Mouse (Mus musculus): ENCODE results near the gene Gm5105. TPM values are rescaled to one million over a fixed set of nuclear protein-coding genes. Genes with fewer than 3 reads are reported as not detected.

Gm5105 gene
- polyA plus RNA-seq, 1 experiment from 2014 or later, result 0.26 TPM

DNA sequence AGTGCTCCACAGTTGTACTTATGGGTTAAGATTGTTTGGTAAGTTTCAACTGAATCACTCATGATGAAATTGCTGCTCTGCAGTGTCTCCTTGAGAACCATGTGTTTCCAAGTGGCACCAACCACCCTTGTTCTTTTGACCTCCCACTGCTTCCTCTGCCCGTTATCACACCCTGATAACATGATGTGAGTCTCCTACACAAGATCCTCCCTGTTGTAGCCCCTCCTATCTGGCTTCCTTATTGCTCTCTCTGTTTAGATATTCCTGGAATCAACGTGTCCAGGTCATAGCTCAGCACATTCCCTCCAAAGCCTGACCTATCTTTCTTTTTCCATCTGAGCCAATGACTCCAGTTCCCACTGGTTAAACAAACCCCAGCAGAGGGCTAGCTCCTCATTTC, 52.5 kb downstream of the Gm5105 start:
- Histone ChIP-seq H3K9ac (no peak overlapping the region), H3K27ac (replicated peaks) (no peak overlapping the region), H3K36me3 (no peaks in the 10 kb centered on the region), H3K4me2 (no peak overlapping the region), H3K4me3 (no peak overlapping the region), H3K4me1 (replicated peaks) (no peaks in the 10 kb centered on the region; the same call in 1 of the 2 replicates), H3K9me3 (no peaks in the 10 kb centered on the region), H3K27me3 (no peaks in the 10 kb centered on the region)
- 88% methylated on average over 2 of the region's 2 CpGs for WGBS
- ATAC-seq (ENCODE audit: low FRiP score, low read depth), result no peak

DNA sequence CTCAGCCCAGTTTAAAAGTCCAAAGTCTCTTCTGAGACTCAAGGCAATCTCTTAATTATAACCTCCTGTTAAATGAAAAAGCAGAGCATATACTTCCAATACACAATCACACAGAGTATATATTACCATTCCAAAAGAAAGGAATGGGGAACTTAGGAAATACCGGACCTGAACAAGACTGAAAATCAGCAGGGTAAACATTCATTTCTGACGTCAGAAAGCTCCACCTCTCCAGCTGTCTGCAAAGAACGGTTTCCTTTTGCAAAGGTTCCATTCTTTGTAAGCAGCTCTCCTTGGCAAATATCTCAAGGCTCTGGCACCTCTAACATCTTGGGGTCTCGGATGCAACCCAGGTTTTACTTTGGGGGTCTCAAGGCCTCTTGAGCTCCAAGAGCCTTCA, 54.8 kb downstream of the Gm5105 start:
- Histone ChIP-seq H3K27ac (replicated peaks) (no peak overlapping the region), H3K4me3 (no peak overlapping the region), H3K4me1 (replicated peaks) (no peaks in the 10 kb centered on the region; the same call in 1 of the 2 replicates), H3K36me3 (no peaks in the 10 kb centered on the region), H3K9ac (no peak overlapping the region), H3K9me3 (no peaks in the 10 kb centered on the region), H3K4me2 (no peak overlapping the region), H3K27me3 (no peaks in the 10 kb centered on the region)
- ATAC-seq (ENCODE audit: low FRiP score, low read depth), result no peak
- WGBS, result 65% methylated on average over 4 of the region's 4 CpGs

DNA sequence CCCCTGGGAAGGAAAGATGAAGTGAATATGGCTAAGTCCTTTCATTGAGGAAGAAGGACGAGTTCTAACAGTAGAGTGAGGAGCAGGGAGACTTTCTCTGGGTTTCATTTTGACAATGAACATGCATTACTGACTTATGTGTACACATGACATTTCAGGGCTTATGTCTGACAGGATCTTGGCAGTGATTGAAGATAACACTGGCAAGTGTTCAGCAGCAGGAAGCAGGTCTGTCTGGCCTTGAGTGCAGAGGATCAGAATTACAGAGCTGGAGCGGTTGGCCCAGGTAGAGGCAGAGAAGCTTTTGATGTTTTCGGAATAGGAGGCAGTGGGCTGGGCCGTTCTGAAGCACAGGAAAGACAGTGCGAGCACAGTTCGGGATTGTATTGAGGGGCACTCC, 59.0 kb downstream of the Gm5105 start:
- Histone ChIP-seq H3K9me3 (no peaks in the 10 kb centered on the region), H3K4me3 (no peak overlapping the region), H3K9ac (no peak overlapping the region), H3K36me3 (no peaks in the 10 kb centered on the region), H3K4me1 (replicated peaks) (no peaks in the 10 kb centered on the region), H3K4me2 (no peak overlapping the region), H3K27me3 (no peaks in the 10 kb centered on the region), H3K27ac (replicated peaks) (no peak overlapping the region)
- no peak for ATAC-seq (ENCODE audit: low FRiP score, low read depth)
- 83% methylated on average over 6 of the region's 6 CpGs for WGBS

DNA sequence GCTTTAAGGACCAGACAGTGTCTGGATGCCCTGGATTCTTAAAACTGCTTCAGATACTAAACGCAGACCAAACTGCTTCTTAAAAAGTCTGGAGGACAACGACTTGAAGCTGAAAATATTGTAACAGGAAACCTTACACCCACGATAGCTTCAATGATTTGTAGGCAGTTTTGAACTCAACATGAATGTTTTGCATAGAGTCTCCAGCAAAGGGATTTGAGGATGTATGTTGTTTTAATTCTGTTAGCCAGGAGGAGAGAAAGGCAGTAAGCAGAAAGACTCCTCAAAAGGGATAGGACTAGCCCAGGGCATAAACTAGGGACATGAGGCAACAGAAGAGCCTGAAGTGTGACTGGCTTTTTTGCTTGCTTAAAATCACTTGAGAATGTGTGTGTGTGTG, 60.3 kb downstream of the Gm5105 start:
- no peak for ATAC-seq (ENCODE audit: low FRiP score, low read depth)
- H3K27ac ChIP-seq (replicated peaks), result no peak overlapping the region
- no peak overlapping the region for H3K4me3 ChIP-seq
- no peaks in the 10 kb centered on the region for H3K27me3 ChIP-seq
- no peaks in the 10 kb centered on the region for H3K36me3 ChIP-seq
- no peak overlapping the region for H3K9ac ChIP-seq
- no peaks in the 10 kb centered on the region for H3K9me3 ChIP-seq
- H3K4me1 ChIP-seq (replicated peaks), result no peaks in the 10 kb centered on the region
- WGBS, result 85% methylated on average over 3 of the region's 3 CpGs
- H3K4me2 ChIP-seq, result no peak overlapping the region

DNA sequence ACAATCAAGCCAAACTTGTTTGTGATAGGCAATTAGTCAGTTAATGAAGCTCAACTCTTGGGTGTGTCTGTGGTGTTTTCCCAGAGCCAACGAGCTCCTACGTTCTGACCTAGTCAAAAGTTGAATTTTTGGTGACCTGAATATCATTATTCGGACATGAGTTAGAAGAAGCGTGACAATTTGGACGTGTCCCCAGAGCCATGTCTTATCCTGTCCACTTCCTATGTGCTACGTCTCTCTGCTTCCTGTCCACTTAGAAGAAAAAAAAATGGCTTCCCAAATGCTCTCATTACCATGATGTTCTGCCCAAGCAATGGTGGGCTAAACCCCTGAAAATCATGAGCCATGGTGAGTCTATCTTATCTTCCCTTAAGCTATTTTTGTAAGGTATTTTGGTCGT, 63.9 kb downstream of the Gm5105 start:
- no peaks in the 10 kb centered on the region for H3K27me3 ChIP-seq
- H3K4me3 ChIP-seq, result no peak overlapping the region
- WGBS, result 88% methylated on average over 7 of the region's 7 CpGs
- no peaks in the 10 kb centered on the region for H3K4me1 ChIP-seq (replicated peaks)
- no peaks in the 10 kb centered on the region for H3K36me3 ChIP-seq
- no peak overlapping the region for H3K4me2 ChIP-seq
- H3K27ac ChIP-seq (replicated peaks), result no peak overlapping the region
- H3K9ac ChIP-seq, result no peak overlapping the region
- H3K9me3 ChIP-seq, result no peaks in the 10 kb centered on the region
- no peak for ATAC-seq (ENCODE audit: low FRiP score, low read depth)

GRCm38 (mm10) chr3:138002545-138002944, 64.6 kb downstream of the Gm5105 start:
- Histone ChIP-seq H3K36me3 (no peaks in the 10 kb centered on the region), H3K4me2 (no peak overlapping the region), H3K9ac (no peak overlapping the region), H3K9me3 (no peaks in the 10 kb centered on the region), H3K4me3 (no peak overlapping the region), H3K4me1 (replicated peaks) (no peaks in the 10 kb centered on the region), H3K27ac (replicated peaks) (no peak overlapping the region), H3K27me3 (no peaks in the 10 kb centered on the region)
- 89% methylated on average over 6 of the region's 6 CpGs for WGBS
- no peak for ATAC-seq (ENCODE audit: low FRiP score, low read depth)

GRCm38 (mm10) chr3:138001865-138002264, 65.3 kb downstream of the Gm5105 start:
- WGBS, result 75% methylated on average over 4 of the region's 4 CpGs
- Histone ChIP-seq H3K36me3 (no peaks in the 10 kb centered on the region), H3K27ac (replicated peaks) (no peak overlapping the region), H3K27me3 (no peaks in the 10 kb centered on the region), H3K9ac (no peak overlapping the region), H3K9me3 (no peaks in the 10 kb centered on the region), H3K4me2 (no peak overlapping the region), H3K4me3 (no peak overlapping the region), H3K4me1 (replicated peaks) (no peaks in the 10 kb centered on the region)
- ATAC-seq (ENCODE audit: low FRiP score, low read depth), result no peak

GRCm38 (mm10) chr3:138000724-138001069, 66.5 kb downstream of the Gm5105 start:
- H3K36me3 ChIP-seq, result no peaks in the 10 kb centered on the region
- no peak overlapping the region for H3K27ac ChIP-seq (replicated peaks)
- H3K4me3 ChIP-seq, result no peak overlapping the region
- no peak for ATAC-seq (ENCODE audit: low FRiP score, low read depth)
- no peaks in the 10 kb centered on the region for H3K9me3 ChIP-seq
- WGBS, result 67% methylated on average over 4 of the region's 4 CpGs
- no peaks in the 10 kb centered on the region for H3K27me3 ChIP-seq
- no peak overlapping the region for H3K9ac ChIP-seq
- no peaks in the 10 kb centered on the region for H3K4me1 ChIP-seq (replicated peaks)
- no peak overlapping the region for H3K4me2 ChIP-seq

DNA sequence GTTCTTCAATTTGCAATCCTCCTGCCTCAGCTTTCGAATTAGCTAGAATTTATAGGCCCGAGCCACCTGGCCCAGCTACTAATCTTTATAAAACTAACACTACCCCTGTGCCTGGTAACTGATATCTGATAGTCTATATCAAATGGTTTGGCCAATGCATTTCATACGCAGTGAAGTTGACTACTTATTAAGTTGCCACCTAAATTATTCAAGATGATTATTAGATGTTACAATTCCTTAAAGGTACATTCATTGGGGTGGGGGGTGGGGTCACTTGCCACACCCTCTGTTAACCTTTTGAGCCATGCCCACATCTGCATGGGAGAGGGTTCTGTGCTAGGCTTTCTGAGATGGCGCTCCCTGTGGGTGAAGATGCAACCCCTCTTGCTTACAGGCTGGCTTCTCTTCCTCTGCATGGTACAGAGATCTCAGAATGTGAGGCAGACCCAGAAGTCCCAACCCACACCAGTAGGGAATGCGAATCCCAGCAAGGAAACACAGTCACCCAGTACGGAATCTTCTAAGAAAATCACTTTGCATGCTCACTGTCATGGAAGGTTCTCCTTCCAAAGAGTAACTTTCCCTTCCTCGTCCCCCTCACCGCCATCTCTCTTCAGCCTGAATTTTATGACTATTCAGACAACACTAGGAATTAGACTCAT, 67.0 kb downstream of the Gm5105 start:
- H3K4me2 ChIP-seq, result no peak overlapping the region
- H3K9me3 ChIP-seq, result no peaks in the 10 kb centered on the region
- ATAC-seq (ENCODE audit: low FRiP score, low read depth), result no peak
- H3K36me3 ChIP-seq, result no peaks in the 10 kb centered on the region
- WGBS, result 93% methylated on average over 8 of the region's 8 CpGs
- no peak overlapping the region for H3K4me3 ChIP-seq
- H3K27me3 ChIP-seq, result no peaks in the 10 kb centered on the region
- no peak overlapping the region for H3K27ac ChIP-seq (replicated peaks)
- no peaks in the 10 kb centered on the region for H3K4me1 ChIP-seq (replicated peaks)
- H3K9ac ChIP-seq, result no peak overlapping the region

GRCm38 (mm10) chr3:137999224-137999790, 67.9 kb downstream of the Gm5105 start:
- Histone ChIP-seq H3K9me3 (no peaks in the 10 kb centered on the region), H3K9ac (no peak overlapping the region), H3K27ac (replicated peaks) (no peak overlapping the region), H3K4me3 (no peak overlapping the region), H3K36me3 (no peaks in the 10 kb centered on the region), H3K4me2 (no peak overlapping the region), H3K4me1 (replicated peaks) (no peaks in the 10 kb centered on the region), H3K27me3 (no peaks in the 10 kb centered on the region)
- WGBS, result 58% methylated on average over 9 of the region's 9 CpGs
- no peak for ATAC-seq (ENCODE audit: low FRiP score, low read depth)

Other genes starting within 250 kb of the Gm5105 start
- 730 and 843 TPM in 2 replicates for gene H2afz, start 202.9 kb downstream of the Gm5105 start, polyA plus RNA-seq (2015; fragmentation: Nextera tagmentation; extraction: Ambion mirVana)
- 16.7 and 17.7 TPM in 2 replicates for gene Dnajb14, start 199.7 kb downstream of the Gm5105 start, polyA plus RNA-seq (2015; fragmentation: Nextera tagmentation; extraction: Ambion mirVana)
- 126 and 130 TPM in 2 replicates for gene Lamtor3, start 148.9 kb downstream of the Gm5105 start, polyA plus RNA-seq (2015; fragmentation: Nextera tagmentation; extraction: Ambion mirVana)
- 1.7 TPM in 2 replicates for gene Dapp1, start 85.8 kb downstream of the Gm5105 start, polyA plus RNA-seq (2015; fragmentation: Nextera tagmentation; extraction: Ambion mirVana)
- gene 1110002E22Rik, start 2.3 kb downstream of the Gm5105 start, polyA plus RNA-seq (2015; fragmentation: Nextera tagmentation; extraction: Ambion mirVana), result 0.16 and 0.17 TPM in 2 replicates
- gene Trmt10a, start 76.1 kb upstream of the Gm5105 start, polyA plus RNA-seq (2015; fragmentation: Nextera tagmentation; extraction: Ambion mirVana), result 6.9 and 7.4 TPM in 2 replicates
- gene Mttp, start 77.6 kb upstream of the Gm5105 start, polyA plus RNA-seq (2015; fragmentation: Nextera tagmentation; extraction: Ambion mirVana), result 7.9 and 9.5 TPM in 2 replicates
- gene 4930579F01Rik, start 126.4 kb upstream of the Gm5105 start, polyA plus RNA-seq (2015; fragmentation: Nextera tagmentation; extraction: Ambion mirVana), result 0.09 TPM in 1 of 2 replicates, not detected in the other
- 0.46 and 0.62 TPM in 2 replicates for gene Adh7, start 150.4 kb upstream of the Gm5105 start, polyA plus RNA-seq (2015; fragmentation: Nextera tagmentation; extraction: Ambion mirVana)
- 0.92 and 1.3 TPM in 2 replicates for gene Adh1, start 193.6 kb upstream of the Gm5105 start, polyA plus RNA-seq (2015; fragmentation: Nextera tagmentation; extraction: Ambion mirVana)
- not detected in 2 replicates for gene Adh6a, start 245.9 kb upstream of the Gm5105 start, polyA plus RNA-seq (2015; fragmentation: Nextera tagmentation; extraction: Ambion mirVana)

All from hindbrain, embryonic 15.5 days (tissue).